Mouse (Mus musculus) retina, postnatal 1 day (tissue): ENCODE results near the gene Grhl1.
"Not testable (repeated sequence)": the region's sequence is repeated elsewhere in the genome, so short reads cannot be mapped to it uniquely, and the experiment has no call there.

Experiments
- DNase-seq: peaks from one replicate; pipeline ENCODE4 v3.0.0-alpha.2; 2012

Gene Grhl1

DNA sequence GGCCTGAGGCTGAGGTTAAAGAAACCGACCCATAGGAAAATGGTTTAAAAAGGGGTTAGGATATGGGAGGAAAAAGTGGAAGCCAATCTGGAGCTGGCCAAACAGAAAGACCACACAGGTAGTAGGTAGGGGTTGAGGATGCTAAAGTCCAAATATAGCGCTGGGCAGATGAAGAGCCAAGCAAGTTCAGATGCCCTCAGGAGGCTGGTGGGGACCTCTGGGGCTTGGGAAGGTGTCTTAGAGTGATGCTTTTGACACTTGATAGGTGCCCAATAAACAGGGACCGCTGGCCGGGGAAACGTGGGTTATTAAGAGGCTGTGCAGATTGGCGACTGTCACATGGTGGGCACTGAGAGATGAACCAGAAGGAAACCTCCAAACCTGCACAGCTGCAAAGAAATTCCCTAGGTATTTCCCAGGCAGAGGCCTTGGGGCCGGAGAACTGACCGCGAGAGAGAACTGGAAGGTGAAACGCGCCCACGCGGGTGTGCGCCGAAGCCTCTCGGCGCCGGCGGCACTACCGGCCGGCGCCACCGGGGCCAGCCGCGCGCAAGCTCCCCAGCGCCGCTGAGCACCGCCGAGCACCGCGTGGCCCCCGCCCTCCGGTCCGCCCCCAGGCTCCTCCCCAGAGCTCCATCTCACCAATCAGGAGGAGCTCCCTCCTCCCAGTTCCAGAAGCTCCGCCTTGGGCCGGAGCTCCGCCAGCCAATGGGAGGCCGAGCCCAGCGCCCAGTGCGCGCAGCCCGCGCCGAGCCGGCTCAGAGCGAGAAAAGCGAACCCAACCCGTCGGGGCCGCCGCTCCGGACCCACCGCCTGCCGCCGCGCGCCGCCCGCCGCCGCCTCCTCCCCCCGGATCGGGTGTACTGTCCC lies at the start of gene Grhl1:
Gene Grhl1 (plus strand): TSS at position 761 of the 870 bp plus-strand sequence.
- DNase-seq = peak; percentile 97

DNA sequence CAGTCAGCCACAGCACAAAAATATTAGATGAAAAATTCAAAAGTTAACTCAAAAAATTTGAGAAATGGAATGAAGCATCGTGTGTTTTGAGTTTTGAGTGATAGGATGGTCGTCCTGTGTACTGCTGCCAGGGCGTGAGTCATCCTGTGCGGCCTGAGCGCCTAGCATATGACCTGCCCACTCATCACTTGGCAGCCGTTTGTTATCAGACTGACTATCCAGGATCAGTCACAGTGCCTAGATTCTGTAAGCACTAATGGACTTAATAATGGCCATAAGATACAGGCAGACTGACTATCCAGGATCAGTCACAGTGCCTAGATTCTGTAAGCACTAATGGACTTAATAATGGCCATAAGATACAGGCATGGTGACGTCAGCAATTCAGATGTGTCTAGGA lies 47.0 kb upstream of the Grhl1 start:
- not testable (repeated sequence) for DNase-seq

DNA sequence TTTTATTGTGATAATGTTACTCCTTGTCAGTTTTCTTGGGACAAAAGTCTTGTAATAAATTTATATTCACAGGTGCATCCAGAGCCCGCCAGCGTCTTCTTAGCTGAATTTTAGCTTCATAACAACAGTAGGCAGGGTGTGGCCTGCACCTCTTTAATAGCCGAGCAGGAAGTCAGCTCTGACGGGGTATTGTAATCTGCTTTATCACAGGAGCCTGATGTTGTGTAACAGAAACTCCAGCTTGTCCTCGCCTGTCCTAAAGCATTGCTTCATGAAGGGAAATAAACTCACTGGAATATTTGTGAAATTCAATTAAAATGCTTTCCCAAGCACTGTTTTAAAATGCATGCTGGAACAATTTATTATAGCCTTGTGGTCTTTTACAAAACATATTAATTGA lies 35.7 kb upstream of the Grhl1 start:
- no peak for DNase-seq

DNA sequence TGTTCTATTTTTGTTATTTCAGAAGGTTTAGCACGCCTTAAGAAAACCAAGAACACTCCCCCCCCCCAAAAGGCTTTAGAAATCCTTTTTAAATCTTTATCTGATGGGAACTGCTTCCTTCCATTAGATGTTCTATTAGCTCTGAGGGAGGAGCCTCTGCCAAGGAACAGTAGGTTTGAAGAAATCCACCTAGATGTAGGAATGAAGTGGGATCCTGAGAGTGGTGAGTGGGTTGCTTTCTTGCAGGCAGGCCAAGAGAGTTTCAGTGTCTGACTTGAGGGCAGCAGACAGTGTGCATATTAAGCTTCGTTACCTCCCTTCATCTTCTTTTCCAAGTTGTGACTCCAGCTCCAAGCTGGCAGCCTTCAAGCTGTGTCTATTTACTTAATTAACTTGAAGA lies 34.9 kb upstream of the Grhl1 start:
- DNase-seq = no peak

DNA sequence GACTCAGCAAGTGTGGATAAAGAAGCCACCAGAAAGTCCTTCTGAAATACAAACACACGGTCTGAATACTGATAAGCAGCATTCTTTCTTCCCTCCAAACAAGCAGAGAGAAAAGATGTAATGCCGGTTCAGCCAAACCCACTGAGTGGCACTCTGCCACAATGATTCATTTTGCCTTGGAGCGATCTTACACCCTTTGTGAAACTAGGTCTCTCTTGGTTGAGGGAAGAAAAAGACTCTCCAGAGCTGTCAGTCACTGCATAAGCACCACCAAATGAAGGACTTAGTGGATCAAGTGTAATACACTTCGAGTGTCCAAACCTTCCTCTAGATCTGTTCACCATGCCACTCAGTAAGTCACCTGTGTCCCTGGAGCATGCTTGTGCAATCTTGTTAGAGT lies 34.1 kb upstream of the Grhl1 start:
- DNase-seq = no peak

DNA sequence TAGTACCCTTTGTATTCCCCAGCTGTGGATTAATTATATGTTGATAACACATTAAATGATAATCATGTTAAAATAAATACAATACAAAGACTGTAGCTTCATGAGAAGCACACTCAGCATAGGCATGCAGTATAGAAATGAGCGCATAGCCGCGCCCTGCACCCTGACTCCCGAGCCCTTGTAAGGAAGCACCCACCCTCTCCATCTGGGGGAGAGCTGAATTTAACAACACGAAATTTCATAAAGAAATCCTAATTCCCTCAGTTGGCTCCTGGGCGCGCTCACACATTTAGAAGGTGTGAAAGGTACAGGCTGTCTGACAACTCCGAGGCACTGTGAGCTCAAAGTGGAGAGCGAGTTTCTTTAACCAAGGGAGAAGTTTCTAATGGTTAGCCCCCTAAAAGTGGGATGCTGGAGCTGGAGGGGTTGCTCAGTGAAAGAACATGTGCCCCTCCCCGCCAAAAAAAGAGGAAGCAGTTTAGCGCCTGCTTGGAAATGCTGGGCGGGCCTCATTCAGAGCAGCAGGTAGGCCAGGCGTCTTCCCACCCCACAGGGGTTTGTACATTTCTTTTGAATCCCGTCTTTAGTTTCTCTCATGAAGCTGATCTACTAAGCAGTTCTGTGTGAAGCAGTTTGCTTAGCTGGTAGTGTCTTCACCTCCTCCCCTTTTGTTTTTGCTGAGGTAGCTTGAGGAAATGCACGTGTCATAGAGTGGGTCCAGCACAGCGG lies 30.5 kb upstream of the Grhl1 start:
- DNase-seq = no peak

DNA sequence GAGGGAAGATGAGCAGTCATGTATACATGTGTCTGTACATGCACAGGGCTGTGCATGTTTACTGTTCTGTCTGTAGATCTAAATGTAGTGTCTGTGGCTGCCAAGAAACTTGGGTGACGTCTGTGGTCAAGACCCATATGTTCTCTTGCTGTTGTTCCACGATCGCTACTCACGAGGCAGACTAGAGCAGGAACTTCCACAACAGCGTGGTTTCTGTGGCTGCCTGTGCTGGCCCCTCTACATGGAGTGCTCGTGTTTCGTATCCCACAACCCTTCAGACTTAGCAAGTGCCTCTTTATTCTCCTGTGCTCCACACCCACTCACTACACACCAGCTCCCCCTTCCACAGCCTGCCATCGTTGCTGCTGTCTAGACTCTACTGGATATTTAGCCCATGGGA lies 24.4 kb upstream of the Grhl1 start:
- no peak for DNase-seq

DNA sequence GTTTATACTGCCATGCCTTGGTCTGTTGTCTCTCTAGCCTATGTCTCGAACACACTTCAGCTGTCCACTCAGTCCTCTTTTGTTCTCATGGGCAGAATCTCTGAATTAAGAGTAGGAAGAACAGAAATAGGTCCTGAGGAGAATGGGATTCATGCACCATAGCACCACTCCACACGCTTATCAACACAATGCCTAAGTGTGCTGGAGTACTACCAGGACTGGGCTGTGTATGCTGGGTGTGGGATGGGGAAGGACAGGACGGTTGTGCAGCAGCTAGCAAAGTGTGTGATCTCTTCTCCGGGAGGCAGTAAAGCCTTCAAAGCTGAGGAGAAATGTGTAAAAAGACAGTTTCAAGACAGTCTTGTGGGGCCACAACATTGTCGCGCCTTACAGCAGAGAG lies 23.2 kb upstream of the Grhl1 start:
- no peak for DNase-seq

DNA sequence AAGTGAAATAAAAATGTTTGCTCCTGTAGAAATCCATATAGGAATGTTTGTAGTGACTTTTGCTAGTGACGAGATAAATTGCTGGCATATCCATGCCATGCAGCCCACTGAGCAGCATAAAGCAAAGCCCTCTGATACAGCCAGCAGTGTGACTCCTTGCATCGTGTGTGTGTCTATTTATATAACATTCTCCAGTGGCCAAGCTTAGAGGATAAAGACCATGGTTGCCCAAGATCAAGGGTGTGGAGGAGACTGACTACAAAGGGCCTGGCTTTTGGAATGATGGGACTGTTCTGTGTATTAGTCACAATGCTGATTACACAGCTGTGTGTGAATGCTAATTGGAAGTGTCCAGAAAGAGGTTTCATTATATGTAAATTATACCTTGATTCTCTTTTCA lies 19.6 kb upstream of the Grhl1 start:
- DNase-seq = no peak

DNA sequence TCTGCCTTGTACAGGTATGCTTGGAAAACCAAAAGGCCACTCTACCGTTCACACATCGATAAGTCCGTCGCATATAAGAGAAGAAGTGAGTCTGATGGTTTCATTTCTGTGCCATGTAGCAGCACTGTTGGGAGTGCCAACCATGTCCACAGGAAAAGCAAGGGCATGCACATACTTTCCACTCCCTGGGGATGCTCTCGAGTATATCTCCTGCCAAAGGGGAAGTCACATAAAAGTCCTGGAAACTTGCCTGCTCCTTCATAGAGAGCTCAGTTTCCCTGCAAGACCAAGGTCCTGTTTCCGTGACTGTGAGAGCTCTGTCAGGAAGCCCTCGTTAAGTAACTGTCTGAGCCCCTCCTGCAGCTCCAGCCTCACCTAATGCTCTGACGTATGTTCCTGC lies 16.1 kb upstream of the Grhl1 start:
- DNase-seq = no peak

DNA sequence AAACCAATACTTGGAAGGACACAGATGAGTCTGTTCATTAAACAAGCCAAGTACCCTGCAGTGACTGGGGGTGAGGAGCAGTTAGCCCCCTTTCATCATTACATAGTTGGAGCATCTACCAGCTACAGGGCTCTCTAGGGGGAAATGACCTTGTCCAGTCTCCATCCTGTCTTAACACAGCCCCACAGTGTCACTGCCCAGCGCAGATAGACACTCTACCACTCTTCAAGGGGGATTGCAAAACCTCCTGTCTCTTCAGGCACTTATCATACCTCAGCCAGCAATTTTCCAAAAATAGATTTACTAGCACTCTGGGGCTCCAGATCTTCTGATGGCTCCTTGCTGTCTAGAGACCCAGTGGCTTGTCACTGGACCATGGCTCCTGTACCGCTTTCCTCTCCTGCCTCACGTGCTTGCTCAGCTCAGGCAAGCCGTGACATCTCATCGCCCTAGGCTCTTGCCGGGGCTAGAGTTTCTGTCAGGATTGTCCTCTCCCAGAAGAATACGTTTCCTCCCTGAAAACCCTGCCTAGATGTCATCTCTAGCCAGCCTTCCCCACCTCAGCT lies 8.6 kb upstream of the Grhl1 start:
- no peak for DNase-seq

DNA sequence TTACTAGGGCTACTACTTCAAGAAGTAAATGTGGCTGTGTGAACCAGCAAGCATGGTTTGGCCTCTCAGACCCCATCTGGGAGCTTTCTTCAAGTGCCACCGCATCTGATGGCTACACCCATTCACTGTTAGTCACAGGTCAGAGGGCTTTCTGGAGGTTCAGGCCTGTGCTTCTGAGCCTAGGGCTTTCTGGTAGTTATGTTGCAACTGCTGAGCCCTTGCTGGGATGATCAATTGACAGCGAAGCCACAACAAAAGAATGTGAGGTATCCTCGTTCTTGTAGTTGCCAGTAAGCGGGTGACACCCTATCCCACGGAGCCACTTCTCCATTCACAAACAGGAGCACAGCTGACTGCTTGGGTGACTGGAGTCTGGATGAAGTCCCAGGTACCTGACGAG lies 6.8 kb upstream of the Grhl1 start:
- no peak for DNase-seq

DNA sequence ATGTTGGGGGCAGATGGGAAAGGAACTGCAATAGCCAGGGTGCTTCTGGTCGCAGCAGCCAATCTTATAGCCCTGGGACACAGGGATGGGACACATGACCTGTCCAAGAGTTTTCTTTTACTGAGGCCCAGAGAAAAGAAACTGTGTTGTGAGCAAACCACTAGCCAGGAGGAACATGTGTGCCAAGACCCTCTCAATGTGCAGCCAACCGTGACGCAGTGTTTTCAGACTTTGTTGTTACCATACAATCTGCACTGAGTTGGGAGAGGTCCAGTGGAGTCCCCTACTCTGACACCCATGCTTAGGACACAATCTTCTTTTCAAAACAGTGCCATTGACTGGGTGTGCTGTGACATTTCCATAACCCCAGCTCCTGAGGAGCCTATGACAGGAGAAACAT lies 4.5 kb upstream of the Grhl1 start:
- DNase-seq = no peak

DNA sequence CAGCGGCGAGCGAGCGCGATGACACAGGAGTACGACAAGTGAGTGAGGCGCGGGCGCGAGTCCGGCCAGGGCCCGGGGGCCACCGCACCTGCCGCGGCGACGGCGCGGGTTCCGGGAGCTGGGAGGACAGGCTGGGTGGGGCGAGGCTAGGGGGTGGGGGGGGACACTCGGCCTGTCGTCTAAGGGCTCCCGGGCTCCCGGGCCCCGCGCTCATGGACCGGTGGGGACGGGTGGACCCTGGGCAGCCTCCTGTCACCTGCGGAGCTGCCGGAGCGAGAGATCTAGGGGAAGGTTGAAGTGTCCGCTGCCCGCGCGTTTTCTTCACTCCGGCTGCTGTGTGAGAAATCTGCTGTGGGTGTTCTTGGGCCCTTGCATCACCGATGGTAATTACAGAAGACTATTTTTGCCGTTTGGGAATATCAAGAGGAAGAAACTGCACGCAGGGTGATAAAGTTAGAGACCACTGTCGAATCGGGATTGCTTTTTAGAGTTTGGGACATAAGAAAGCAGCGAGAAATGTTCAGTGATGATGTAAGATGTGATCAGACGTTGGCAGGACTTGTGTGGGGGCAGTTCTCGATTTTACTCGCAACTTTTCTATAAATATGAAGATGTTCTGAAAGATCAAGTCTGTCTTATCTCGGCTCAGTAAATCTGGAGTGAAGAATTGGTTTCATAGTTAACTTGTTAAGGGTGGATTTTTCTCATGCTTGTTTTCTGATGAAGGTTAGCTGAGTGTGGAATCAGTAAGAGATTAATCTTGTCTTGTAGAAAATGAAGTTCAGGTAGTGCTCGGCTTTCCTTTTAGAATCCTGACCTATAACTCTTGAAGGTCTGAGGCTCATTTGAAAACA lies 565 bp downstream of the Grhl1 start:
- no peak for DNase-seq

DNA sequence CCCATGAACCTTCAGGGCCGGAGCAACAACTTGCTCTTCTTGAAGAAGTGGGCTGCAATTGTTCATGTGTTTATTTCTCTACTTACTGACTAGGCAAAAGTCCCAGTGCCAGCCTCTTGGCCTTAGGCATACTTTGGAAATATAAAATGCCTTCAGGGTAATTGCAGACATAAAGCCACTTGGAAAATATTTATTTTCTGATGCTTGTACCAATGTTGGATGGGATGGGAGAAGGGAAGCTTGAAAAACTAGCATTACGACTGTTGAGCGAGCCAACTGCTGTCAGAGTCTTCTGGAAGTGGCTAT lies 1.1 kb downstream of the Grhl1 start:
- DNase-seq = no peak

DNA sequence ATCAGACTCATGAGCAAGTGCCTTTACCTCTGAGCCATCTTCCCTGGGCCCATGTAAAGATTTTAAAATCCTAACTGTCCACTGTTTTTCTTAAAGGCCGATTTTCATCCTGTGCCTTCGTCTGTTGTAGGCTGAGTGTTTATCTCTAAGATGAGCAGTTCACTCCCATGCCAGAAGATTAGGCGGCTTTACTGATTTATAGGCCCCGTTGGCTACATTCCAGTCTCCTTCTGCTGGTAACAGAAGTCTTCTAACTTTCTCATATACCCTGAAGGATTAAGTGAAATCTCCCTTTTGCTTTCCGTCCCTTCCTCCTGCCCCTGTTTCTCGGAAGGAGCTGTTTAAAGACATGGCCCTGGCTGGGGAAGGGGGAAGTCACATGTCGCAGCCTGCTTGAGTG lies 2.8 kb downstream of the Grhl1 start:
- DNase-seq = peak; percentile 40

DNA sequence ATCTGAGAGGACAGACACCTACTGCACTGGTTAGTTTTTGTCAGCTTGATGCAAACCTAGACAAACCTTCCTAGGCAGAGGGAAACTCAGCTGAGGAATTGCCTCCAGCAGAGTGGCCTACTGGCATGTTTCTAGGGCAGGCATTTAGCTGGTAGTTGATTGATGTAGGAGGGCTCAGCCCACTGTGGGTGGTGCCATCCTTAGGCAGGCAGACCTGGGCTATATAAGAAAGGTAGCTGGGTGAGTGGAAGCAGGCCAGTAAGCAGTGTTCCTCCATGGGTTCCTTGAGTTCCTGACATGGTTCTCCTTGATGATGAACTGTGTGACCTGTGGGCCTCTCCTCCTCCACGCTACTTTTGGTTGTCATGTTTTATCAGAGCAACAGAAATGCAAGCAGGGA lies 8.4 kb downstream of the Grhl1 start:
- DNase-seq = no peak

DNA sequence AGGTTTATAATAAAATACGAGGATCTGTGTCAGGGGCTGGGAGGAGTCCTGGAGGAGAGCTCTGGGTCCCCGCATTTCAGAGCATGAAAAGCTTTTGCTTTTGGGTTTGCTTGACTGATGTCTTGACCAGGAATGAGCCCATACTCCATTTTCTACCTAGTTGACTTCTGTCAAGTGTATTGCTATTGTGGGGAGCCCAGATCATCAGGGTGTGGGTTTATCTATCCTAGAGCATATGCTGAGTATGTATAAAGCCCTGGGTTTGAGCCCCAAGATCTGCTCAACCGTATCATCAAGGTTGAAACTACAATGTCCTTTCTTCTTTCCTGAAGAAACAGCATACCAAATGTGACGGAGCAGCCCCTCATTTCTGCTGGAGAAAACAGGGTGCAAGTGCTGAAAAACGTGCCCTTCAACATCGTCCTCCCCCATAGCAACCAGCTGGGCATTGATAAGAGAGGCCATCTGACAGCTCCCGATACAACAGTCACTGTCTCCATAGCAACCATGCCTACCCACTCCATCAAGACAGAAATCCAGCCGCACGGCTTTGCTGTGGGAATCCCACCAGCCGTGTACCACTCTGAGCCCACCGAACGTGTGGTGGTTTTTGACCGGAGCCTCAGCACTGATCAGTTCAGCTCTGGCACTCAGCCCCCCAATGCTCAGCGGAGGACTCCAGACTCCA lies 9.1 kb downstream of the Grhl1 start:
- no peak for DNase-seq

DNA sequence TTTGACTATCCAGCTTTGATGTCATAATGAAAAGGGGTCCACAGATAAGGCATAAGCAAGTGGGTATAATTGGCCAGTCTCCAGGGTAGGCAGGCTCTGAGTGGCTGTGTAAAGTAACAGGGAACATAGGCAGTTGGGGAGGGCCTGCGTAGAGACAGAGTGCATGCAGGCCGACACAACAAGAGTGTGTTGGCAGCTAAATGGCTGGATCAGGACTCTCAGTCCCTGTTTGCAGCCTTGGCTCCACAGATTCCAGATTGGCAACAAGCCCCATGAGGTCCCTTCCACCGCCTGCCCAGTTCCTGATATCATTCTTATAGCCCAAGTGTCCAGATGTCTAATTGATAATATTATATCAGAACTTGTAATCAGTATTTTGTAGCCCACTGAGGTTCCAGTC lies 11.6 kb downstream of the Grhl1 start:
- DNase-seq = no peak

DNA sequence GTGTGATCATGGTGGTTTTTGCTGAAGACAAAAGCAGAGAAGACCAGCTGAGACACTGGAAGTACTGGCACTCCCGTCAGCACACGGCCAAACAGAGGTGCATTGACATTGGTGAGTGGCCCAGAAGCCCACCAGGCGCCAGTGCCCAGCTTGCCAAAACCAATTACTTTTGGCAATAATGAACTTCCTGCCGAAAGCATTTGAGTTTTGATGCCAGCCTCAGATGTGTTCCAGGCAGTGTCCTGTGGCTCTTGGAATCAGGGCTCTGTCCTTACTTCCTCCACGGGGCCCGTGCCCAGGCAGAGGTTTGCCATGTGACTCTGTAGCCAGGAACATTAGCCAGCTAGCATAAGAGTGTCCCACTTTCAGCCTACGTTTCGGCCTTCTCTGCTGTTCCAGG lies 12.8 kb downstream of the Grhl1 start:
- DNase-seq = no peak

DNA sequence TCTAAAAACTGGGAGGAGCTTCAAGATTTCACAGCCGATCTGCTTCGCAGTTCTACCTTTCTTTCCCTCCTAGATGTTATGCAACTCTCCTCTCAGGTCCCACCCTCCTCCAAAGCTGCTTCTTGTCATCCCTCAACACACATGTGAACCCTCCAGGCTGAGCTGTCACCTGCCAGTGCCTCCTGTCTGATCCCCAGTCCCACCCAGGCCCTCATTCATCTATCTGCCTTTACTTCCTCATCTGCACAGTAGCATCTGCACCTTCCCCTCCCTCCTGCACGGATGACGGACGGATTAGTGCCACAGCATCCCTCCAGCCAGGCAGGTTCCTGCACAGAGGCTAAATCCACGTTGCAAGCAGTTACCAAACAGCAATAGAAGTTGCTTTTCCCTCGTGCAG lies 14.1 kb downstream of the Grhl1 start:
- no peak for DNase-seq

DNA sequence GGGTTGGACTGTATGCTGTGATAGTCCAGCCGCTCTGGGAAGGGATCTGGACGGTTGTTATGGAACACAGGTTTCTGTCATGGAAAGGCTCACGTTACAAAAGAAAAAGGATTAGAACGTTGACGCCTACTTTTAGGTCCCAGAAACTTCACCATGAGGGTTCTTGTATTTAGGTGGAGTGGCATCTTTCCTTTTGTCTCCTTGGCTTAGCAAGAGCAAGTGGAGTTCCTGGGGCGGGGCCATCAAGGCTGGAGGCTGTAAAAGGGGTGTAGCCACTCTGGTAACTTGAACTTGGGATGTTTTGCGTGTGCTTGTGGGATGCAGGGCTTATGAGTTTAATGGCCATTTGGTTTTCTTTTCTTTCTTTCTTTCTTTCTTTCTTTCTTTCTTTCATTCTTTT lies 18.3 kb downstream of the Grhl1 start:
- no peak for DNase-seq

DNA sequence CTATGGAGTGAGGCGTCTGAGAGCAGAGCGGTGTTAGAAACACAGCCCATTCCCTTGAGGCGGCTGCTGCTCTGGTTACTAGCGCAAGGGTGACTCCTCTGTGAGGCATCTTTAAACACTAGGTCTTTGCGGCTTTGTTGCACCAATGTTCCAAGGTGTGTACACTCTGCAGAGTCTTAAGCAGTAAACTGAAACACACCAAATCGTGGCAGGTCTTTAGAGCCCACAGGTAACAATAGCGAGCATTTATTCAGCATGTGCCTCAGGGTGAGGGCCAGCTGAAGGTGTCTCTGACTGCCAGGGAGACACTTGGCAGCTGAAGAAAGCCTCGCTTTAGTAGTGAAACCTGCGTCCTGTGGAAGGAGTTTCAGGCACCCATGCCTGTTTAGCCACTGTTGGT lies 20.0 kb downstream of the Grhl1 start:
- DNase-seq = no peak
